10 mouse cellular contexts compared by ENCODE assay signal in the genomic region with DNA sequence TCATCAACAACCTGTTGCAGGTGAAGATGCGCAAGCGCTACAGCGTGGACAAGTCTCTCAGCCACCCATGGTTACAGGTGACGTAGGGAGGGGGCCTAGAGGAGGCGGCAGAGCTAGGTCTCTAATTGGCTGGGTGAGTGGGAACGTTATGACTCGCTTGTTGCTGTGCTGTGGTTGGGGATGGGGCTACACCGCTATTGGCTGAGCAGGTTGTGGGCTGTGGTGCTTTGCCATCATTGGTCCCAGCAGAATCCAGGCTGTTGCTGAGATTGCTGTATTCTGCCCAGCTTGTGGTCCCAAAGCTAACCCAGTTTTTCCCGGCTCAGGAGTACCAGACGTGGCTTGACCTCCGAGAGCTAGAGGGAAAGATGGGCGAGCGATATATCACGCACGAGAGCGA. TPM values are rescaled to one million over a fixed set of nuclear protein-coding genes. Genes with fewer than 3 reads are reported as not detected.
DNase-seq lines count a peak whose midpoint lies in the region; ATAC-seq and TF ChIP-seq lines count a peak whose summit lies in the region.
"Had no signal": no experiment of that assay in that cellular context is flagged by ENCODE, and none has a peak within 500 bp of the region (broad histone marks: within the 10 kb centered on the region; RNA-seq: fewer than 3 reads in every experiment).

No protein-coding gene starts in this region.

- no peak overlapping the region for H3K9ac ChIP-seq in kidney, postnatal 0 days (ENCODE audit: low read depth, low read length)
- H3K9ac ChIP-seq in neural tube, embryonic 13.5 days, result peak overlapping the region; percentile 69

- 19% methylated on average over 16 of the region's 16 CpGs for WGBS in kidney, postnatal 0 days
- WGBS in hindbrain, embryonic 10.5 days, result 16% methylated on average over 16 of the region's 16 CpGs
- WGBS in neural tube, embryonic 13.5 days, result 12% methylated on average over 16 of the region's 16 CpGs

- no peak overlapping the region for H3K27ac ChIP-seq in kidney, postnatal 0 days
- H3K27ac ChIP-seq in hindbrain, embryonic 10.5 days, result peak overlapping the region; percentile 71
- peak overlapping the region; percentile 86 for H3K27ac ChIP-seq in neural tube, embryonic 13.5 days (replicated peaks)

- no peak for TF ChIP-seq CTCF in kidney, postnatal 0 days (IDR thresholded peaks at IDR 0.05; ENCODE audit: low read depth)

- DNase-seq in kidney, postnatal 0 days (ENCODE audit: low spot score), result peak; percentile 96
- DNase-seq in kidney, postnatal 25 days, result no peak
- peak; percentile 88 to 92 for DNase-seq in cerebellum, postnatal 25 days
- DNase-seq in hindbrain, embryonic 10.5 days (ENCODE audit: low spot score), result peak; percentile 73
- DNase-seq in left cerebral cortex, postnatal 25 days (ENCODE audit: low spot score in 2 of 2), result peak; percentile 92 to 99
- DNase-seq in spleen, adult 12 weeks (ENCODE audit: low spot score), result no peak

- 0 out of 2 replicates have a peak, but pooled peaks cover 5% of the 10 kb centered on the region for H3K36me3 ChIP-seq in kidney, postnatal 0 days (ENCODE audit: insufficient read depth, low read length)
- peaks cover 41% of the 10 kb centered on the region for H3K36me3 ChIP-seq in hindbrain, embryonic 10.5 days
- H3K36me3 ChIP-seq in neural tube, embryonic 13.5 days, result peaks cover 32% of the 10 kb centered on the region

- 0 out of 2 replicates have a peak overlapping the region, but pooled peaks have one; percentile 8 for H3K4me3 ChIP-seq in kidney, postnatal 0 days (replicated peaks; ENCODE audit: low read depth, low read length)
- peak overlapping the region; percentile 42 for H3K4me3 ChIP-seq in hindbrain, embryonic 10.5 days
- peak overlapping the region; percentile 36 for H3K4me3 ChIP-seq in neural tube, embryonic 13.5 days
- H3K4me3 ChIP-seq: megakaryocyte, embryonic 14.5 days had no signal

- peak; percentile 95 for ATAC-seq in kidney, postnatal 0 days (replicated peaks; ENCODE audit: low FRiP score, low read depth)
- peak; percentile 97 for ATAC-seq in neural tube, embryonic 13.5 days (ENCODE audit: low read depth)
- ATAC-seq in megakaryocyte, adult 5-6 weeks (ENCODE audit: poor library complexity, severe bottlenecking), result no peak
- ATAC-seq: Patski had no signal

- H3K9me3 ChIP-seq in kidney, postnatal 0 days (replicated peaks; ENCODE audit: low read length), result no peaks in the 10 kb centered on the region
- no peaks in the 10 kb centered on the region; the same call in 1 of the 2 replicates for H3K9me3 ChIP-seq in hindbrain, embryonic 10.5 days
- H3K9me3 ChIP-seq in neural tube, embryonic 13.5 days, result no peaks in the 10 kb centered on the region
- H3K9me3 ChIP-seq: megakaryocyte, embryonic 14.5 days had no signal

- H3K27me3 ChIP-seq in kidney, postnatal 0 days (ENCODE audit: insufficient read depth, low read length), result no peaks in the 10 kb centered on the region
- no peaks in the 10 kb centered on the region for H3K27me3 ChIP-seq in hindbrain, embryonic 10.5 days (ENCODE audit: insufficient read depth, poor library complexity, severe bottlenecking)
- no peaks in the 10 kb centered on the region for H3K27me3 ChIP-seq in neural tube, embryonic 13.5 days
- H3K27me3 ChIP-seq: megakaryocyte, embryonic 14.5 days; Patski had no signal

- intact Hi-C loops in left cerebral cortex, postnatal 25 days (cut with DNase I), result no loop called here

- peak overlapping the region; percentile 13; the same call in 1 of the 2 replicates for H3K4me2 ChIP-seq in kidney, postnatal 0 days (ENCODE audit: low read length)
- H3K4me2 ChIP-seq in neural tube, embryonic 13.5 days, result peak overlapping the region; percentile 58

- no peaks in the 10 kb centered on the region for H3K4me1 ChIP-seq in kidney, postnatal 0 days (replicated peaks; ENCODE audit: insufficient read depth, low read length)
- H3K4me1 ChIP-seq in hindbrain, embryonic 10.5 days (replicated peaks), result peaks cover 14% of the 10 kb centered on the region
- peaks cover 32% of the 10 kb centered on the region for H3K4me1 ChIP-seq in neural tube, embryonic 13.5 days (replicated peaks)

RNA-seq across cellular contexts. Expression of a gene that starts 5.6 kb away (rescaled TPM):
- 3.7 and 4.3 TPM in 2 replicates for polyA plus RNA-seq in kidney, postnatal 0 days (2015; fragmentation: Nextera tagmentation; extraction: Ambion mirVana)
- polyA plus RNA-seq in hindbrain, embryonic 10.5 days (2016; fragmentation: Nextera tagmentation; extraction: Ambion mirVana), result 3.2 and 4.9 TPM in 2 replicates
- total RNA-seq in left cerebral cortex, postnatal 25 days (2021), result 100 to 1,000 TPM; 176 to 184 TPM
- polyA plus RNA-seq in neural tube, embryonic 13.5 days (2015; fragmentation: Nextera tagmentation; extraction: Ambion mirVana), result 3.7 and 3.9 TPM in 2 replicates
- total RNA-seq in megakaryocyte, adult 5-6 weeks (2015), result 0.09 and 0.23 TPM in 2 replicates
- total RNA-seq in megakaryocyte, adult 5-6 weeks (2017), result 0.15 and 0.16 TPM in 2 replicates

RNA-seq across cellular contexts. Expression of a gene that starts 22.1 kb away (rescaled TPM):
- polyA plus RNA-seq in kidney, postnatal 0 days (2015; fragmentation: Nextera tagmentation; extraction: Ambion mirVana), result 7.3 and 8.9 TPM in 2 replicates
- polyA plus RNA-seq in hindbrain, embryonic 10.5 days (2016; fragmentation: Nextera tagmentation; extraction: Ambion mirVana), result 7.1 and 9.0 TPM in 2 replicates
- 1 to 10 TPM; 2.5 to 4.0 TPM for total RNA-seq in left cerebral cortex, postnatal 25 days (2021)
- 15.4 and 24.1 TPM in 2 replicates for polyA plus RNA-seq in neural tube, embryonic 13.5 days (2015; fragmentation: Nextera tagmentation; extraction: Ambion mirVana)
- total RNA-seq in megakaryocyte, adult 5-6 weeks (2015), result not detected in 2 replicates
- total RNA-seq in megakaryocyte, adult 5-6 weeks (2017), result 0.48 TPM in 1 of 2 replicates, not detected in the other

RNA-seq across cellular contexts. Expression of a gene that starts 26.8 kb away (rescaled TPM):
- 12.8 and 15.1 TPM in 2 replicates for polyA plus RNA-seq in kidney, postnatal 0 days (2015; fragmentation: Nextera tagmentation; extraction: Ambion mirVana)
- 11.2 and 12.6 TPM in 2 replicates for polyA plus RNA-seq in hindbrain, embryonic 10.5 days (2016; fragmentation: Nextera tagmentation; extraction: Ambion mirVana)
- total RNA-seq in left cerebral cortex, postnatal 25 days (2021), result 1 to 10 TPM; 3.8 to 7.3 TPM
- polyA plus RNA-seq in neural tube, embryonic 13.5 days (2015; fragmentation: Nextera tagmentation; extraction: Ambion mirVana), result 6.3 and 6.8 TPM in 2 replicates
- total RNA-seq in megakaryocyte, adult 5-6 weeks (2015), result 8.8 and 14.0 TPM in 2 replicates
- total RNA-seq in megakaryocyte, adult 5-6 weeks (2017), result 9.4 and 10.1 TPM in 2 replicates

RNA-seq across cellular contexts. Expression of a gene that starts 36.8 kb away (rescaled TPM):
- 2.2 and 2.3 TPM in 2 replicates for polyA plus RNA-seq in kidney, postnatal 0 days (2015; fragmentation: Nextera tagmentation; extraction: Ambion mirVana)
- polyA plus RNA-seq in hindbrain, embryonic 10.5 days (2016; fragmentation: Nextera tagmentation; extraction: Ambion mirVana), result 0.77 and 1.5 TPM in 2 replicates
- total RNA-seq in left cerebral cortex, postnatal 25 days (2021), result under 1 TPM; 0.14 to 0.16 TPM
- 3.1 and 3.6 TPM in 2 replicates for polyA plus RNA-seq in neural tube, embryonic 13.5 days (2015; fragmentation: Nextera tagmentation; extraction: Ambion mirVana)
- total RNA-seq in megakaryocyte, adult 5-6 weeks (2015), result 16.0 and 18.1 TPM in 2 replicates
- total RNA-seq in megakaryocyte, adult 5-6 weeks (2017), result 14.5 and 16.6 TPM in 2 replicates
- polyA plus RNA-seq: Patski had no signal

RNA-seq across cellular contexts. Expression of a gene that starts 53.0 kb away (rescaled TPM):
- 31.0 and 32.0 TPM in 2 replicates for polyA plus RNA-seq in kidney, postnatal 0 days (2015; fragmentation: Nextera tagmentation; extraction: Ambion mirVana)
- polyA plus RNA-seq in hindbrain, embryonic 10.5 days (2016; fragmentation: Nextera tagmentation; extraction: Ambion mirVana), result 29.3 TPM in 2 replicates
- 10 to 100 TPM; 47.7 to 50.8 TPM for total RNA-seq in left cerebral cortex, postnatal 25 days (2021)
- 40.0 and 45.9 TPM in 2 replicates for polyA plus RNA-seq in neural tube, embryonic 13.5 days (2015; fragmentation: Nextera tagmentation; extraction: Ambion mirVana)
- total RNA-seq in megakaryocyte, adult 5-6 weeks (2015), result 8.1 and 12.4 TPM in 2 replicates
- 8.1 and 10.6 TPM in 2 replicates for total RNA-seq in megakaryocyte, adult 5-6 weeks (2017)

Comparison
In these comparisons a context has a peak if more than half of its experiments do, and no peak if none do; other contexts are left out.
1. DNase-seq: peak in kidney, postnatal 0 days (single experiment), cerebellum, postnatal 25 days (2 of 2), hindbrain, embryonic 10.5 days (single experiment) and left cerebral cortex, postnatal 25 days (2 of 2); none in kidney, postnatal 25 days (0 of 2) and spleen, adult 12 weeks (single experiment).
2. Peak in every context shown above with its lines, with median percentiles within 50 percentile points of each other: H3K4me3 ChIP-seq.